Mouse (Mus musculus) forebrain, embryonic 14.5 days (tissue): Measurements from ENCODE around the gene Il16. TPM values are rescaled to one million over a fixed set of nuclear protein-coding genes. Genes with fewer than 3 reads are reported as not detected.

ENCODE experiments used
- ATAC-seq: fragments of 200-750 bp; cut with Nextera tagmentation; 2 replicates; pipeline ENCODE4 v1.8.0; 2017; ENCODE audit warnings: mild to moderate bottlenecking, moderate library complexity
- DNase-seq: peaks from one replicate; pipeline ENCODE4 v3.0.0-alpha.2; 2015; ENCODE audit warnings: low spot score
- H3K27ac ChIP-seq: fragments of 300-500 bp; sonication (generic); 2 replicates; pipeline ENCODE4 v1.5.1; 2014; ENCODE audit warnings: low read depth, mild to moderate bottlenecking, control low read depth, low read length, moderate library complexity
- H3K27me3 ChIP-seq: fragments of 300-500 bp; sonication (generic); replicated peaks from 2 replicates; pipeline ENCODE4 v1.6.1; 2014; ENCODE audit warnings: low read length, control low read depth, mixed read lengths; ENCODE audit not compliant: control insufficient read depth, insufficient read depth
- H3K36me3 ChIP-seq: fragments of 300-500 bp; sonication (generic); 2 replicates; pipeline ENCODE4 v1.6.1; 2014; ENCODE audit warnings: low read length, control low read depth; ENCODE audit not compliant: control insufficient read depth, insufficient read depth
- H3K4me1 ChIP-seq: fragments of 300-500 bp; sonication (generic); 2 replicates; pipeline ENCODE4 v1.6.1; 2014; ENCODE audit warnings: antibody characterized with exemption, low read length, control low read depth; ENCODE audit not compliant: control insufficient read depth, insufficient read depth
- H3K4me2 ChIP-seq: fragments of 300-500 bp; sonication (generic); 2 replicates; pipeline ENCODE4 v1.6.1; 2014; ENCODE audit warnings: mild to moderate bottlenecking, control low read depth, low read length
- H3K4me3 ChIP-seq: fragments of 300-500 bp; sonication (generic); 2 replicates; pipeline ENCODE4 v1.5.1; 2014; ENCODE audit warnings: low read depth, low read length, control low read depth
- H3K9ac ChIP-seq: fragments of 300-500 bp; sonication (generic); 2 replicates; pipeline ENCODE4 v1.6.1; 2014; ENCODE audit warnings: mild to moderate bottlenecking, low read length, control low read depth, moderate library complexity
- H3K9me3 ChIP-seq: fragments of 300-500 bp; sonication (generic); replicated peaks from 2 replicates; pipeline ENCODE4 v1.6.1; 2016; ENCODE audit warnings: low read length, control low read depth, mixed read lengths; ENCODE audit not compliant: control insufficient read depth
- WGBS: fragments of 180-500 bp; shearing (Covaris S2); extraction: QIAGEN DNeasy Blood & Tissue Kit; methylation state at CpG from one replicate; pipeline ENCODE4 v1.1.7; 2014; 5-methylcytosine and 5-hydroxymethylcytosine counted together
- polyA plus RNA-seq: library from polyadenylated mRNA; unstranded; fragments of >200 nt; fragmentation: Nextera tagmentation; extraction: Ambion mirVana; gene quantifications from 2 replicates; pipeline ENCODE4 v1.2.1, GENCODE M21; 2014

The Il16 gene
- polyA plus RNA-seq, 1 experiment from 2014 or later, result 0.91 TPM

DNA sequence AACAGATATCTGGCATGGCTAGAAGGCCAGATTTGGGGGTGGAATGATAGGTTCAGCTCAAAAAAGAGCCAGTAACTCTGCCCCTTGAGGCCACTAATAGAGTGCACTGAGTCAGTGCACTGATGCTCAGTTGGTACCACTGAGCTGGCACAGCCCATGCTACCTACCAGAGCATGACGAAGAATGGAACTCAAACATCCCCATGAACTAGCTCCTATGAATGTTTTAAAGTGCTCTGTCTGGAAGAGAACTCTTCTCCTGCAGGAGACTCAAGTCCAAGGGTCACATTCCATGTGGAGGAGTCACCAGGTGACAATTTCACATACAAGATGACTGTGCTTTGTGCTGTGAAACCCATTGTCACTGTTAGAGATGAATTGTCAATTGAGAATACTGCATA lies 126.8 kb downstream of the Il16 start:
- H3K4me3 ChIP-seq, result no peak overlapping the region
- H3K36me3 ChIP-seq, result no peaks in the 10 kb centered on the region
- 100% methylated on average over 1 of the region's 1 CpGs for WGBS
- H3K4me1 ChIP-seq, result no peaks in the 10 kb centered on the region
- H3K27me3 ChIP-seq, result no peaks in the 10 kb centered on the region
- no peak overlapping the region for H3K27ac ChIP-seq
- no peak for ATAC-seq
- no peaks in the 10 kb centered on the region for H3K9me3 ChIP-seq
- no peak overlapping the region for H3K9ac ChIP-seq
- no peak for DNase-seq
- H3K4me2 ChIP-seq, result no peak overlapping the region

DNA sequence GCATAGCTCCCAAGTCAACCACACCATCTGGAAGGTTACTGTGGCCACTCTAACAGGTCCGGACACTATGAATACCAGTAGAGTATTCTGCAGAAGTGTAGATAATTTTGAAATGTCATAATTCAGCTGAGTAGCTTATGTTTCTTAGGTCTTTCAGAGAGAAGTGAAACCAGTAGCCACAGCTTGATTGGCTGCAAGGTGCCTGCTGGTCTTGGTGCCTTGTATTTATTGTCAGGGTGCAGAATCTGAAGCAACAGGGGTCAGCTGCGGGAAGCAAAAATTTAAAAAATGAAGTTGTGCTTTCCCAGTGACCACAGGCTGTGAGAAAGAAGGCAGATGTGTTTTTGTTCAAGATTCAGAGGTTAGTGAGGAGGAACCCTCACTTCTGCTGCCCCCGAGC lies 129.3 kb downstream of the Il16 start:
- no peak overlapping the region for H3K4me2 ChIP-seq
- no peak for DNase-seq
- H3K4me3 ChIP-seq, result no peak overlapping the region
- H3K27me3 ChIP-seq, result no peaks in the 10 kb centered on the region
- no peaks in the 10 kb centered on the region for H3K36me3 ChIP-seq
- no peaks in the 10 kb centered on the region for H3K9me3 ChIP-seq
- no peaks in the 10 kb centered on the region for H3K4me1 ChIP-seq
- no peak overlapping the region for H3K27ac ChIP-seq
- WGBS, result 83% methylated on average over 3 of the region's 3 CpGs
- no peak for ATAC-seq
- no peak overlapping the region for H3K9ac ChIP-seq

DNA sequence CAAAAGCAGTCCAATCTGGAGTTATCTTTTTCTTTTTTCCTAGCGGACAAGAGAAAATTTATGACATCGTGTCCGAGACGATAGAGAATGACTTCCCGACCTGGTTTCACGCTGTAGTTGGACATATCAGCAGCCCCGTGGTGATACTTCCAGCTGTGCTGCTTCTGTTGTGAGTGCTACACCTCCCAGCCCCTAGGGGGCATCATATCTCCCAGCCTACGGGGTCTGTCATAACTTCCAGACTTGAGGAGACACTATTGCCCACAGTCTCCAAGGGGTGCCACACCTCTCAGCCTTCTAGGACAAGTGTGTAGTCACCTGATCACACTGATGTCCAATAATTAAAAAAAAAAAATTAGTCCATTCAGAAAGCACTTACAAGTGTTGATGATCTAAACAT lies 129.7 kb downstream of the Il16 start:
- WGBS, result 91% methylated on average over 8 of the region's 8 CpGs
- no peak overlapping the region for H3K27ac ChIP-seq

DNA sequence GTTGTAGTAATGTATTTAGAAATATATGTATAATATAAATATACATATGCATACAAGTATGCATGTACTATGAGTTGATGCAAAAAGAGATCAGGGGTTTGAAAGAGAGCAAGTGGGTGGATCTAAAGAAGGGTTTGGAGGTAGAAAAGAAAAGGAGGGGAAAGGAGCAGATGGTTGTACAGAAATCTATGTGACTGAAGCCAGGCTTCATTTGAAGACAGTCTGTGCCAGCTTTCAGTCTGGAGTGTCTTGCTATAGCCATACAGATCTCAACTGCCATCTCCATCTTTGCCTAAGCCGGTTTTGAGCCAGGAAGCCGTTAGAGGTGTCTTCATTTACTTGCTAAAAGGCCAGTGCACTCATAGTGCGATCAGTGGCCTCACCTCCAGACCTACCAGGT lies 130.3 kb downstream of the Il16 start:
- no peak overlapping the region for H3K9ac ChIP-seq
- no peak overlapping the region for H3K4me3 ChIP-seq
- DNase-seq (no peak), ATAC-seq (no peak)
- no peak overlapping the region for H3K4me2 ChIP-seq
- no peaks in the 10 kb centered on the region for H3K4me1 ChIP-seq
- WGBS, result 89% methylated on average over 3 of the region's 3 CpGs
- no peak overlapping the region for H3K27ac ChIP-seq
- no peaks in the 10 kb centered on the region for H3K27me3 ChIP-seq
- no peaks in the 10 kb centered on the region for H3K36me3 ChIP-seq
- H3K9me3 ChIP-seq, result no peaks in the 10 kb centered on the region

More for the DNA sequence above, 129.7 kb downstream of the Il16 start:
- H3K4me2 ChIP-seq, result no peak overlapping the region
- H3K27me3 ChIP-seq, result no peaks in the 10 kb centered on the region
- DNase-seq, result no peak
- no peak for ATAC-seq
- H3K4me1 ChIP-seq, result no peaks in the 10 kb centered on the region
- no peak overlapping the region for H3K4me3 ChIP-seq
- no peaks in the 10 kb centered on the region for H3K36me3 ChIP-seq
- no peaks in the 10 kb centered on the region for H3K9me3 ChIP-seq
- H3K9ac ChIP-seq, result no peak overlapping the region

DNA sequence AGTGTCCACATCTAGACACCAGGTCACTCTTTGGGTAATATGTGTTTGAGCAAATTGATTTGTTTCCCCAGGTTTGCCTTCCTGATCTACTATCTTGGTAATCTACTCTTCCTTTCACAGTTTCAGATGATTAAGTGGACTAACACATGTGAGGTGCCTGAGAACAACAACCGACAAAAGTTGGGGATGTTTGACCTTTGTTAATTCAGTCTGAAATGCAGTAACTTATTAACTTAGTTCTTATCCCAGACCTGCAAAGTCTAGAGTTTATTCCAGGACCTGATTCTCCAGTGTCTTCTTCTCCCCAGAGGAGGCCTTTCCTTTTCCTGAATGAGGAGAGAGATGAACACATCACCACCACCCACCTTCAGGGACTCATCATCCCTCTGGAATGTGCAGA lies 133.6 kb downstream of the Il16 start:
- ATAC-seq (no peak), DNase-seq (no peak)
- no peaks in the 10 kb centered on the region for H3K27me3 ChIP-seq
- no peaks in the 10 kb centered on the region for H3K9me3 ChIP-seq
- H3K4me1 ChIP-seq, result no peaks in the 10 kb centered on the region
- H3K27ac ChIP-seq, result no peak overlapping the region
- no peak overlapping the region for H3K9ac ChIP-seq
- no peak overlapping the region for H3K4me3 ChIP-seq
- WGBS, result 92% methylated on average over 1 of the region's 1 CpGs
- H3K36me3 ChIP-seq, result no peaks in the 10 kb centered on the region
- H3K4me2 ChIP-seq, result no peak overlapping the region

DNA sequence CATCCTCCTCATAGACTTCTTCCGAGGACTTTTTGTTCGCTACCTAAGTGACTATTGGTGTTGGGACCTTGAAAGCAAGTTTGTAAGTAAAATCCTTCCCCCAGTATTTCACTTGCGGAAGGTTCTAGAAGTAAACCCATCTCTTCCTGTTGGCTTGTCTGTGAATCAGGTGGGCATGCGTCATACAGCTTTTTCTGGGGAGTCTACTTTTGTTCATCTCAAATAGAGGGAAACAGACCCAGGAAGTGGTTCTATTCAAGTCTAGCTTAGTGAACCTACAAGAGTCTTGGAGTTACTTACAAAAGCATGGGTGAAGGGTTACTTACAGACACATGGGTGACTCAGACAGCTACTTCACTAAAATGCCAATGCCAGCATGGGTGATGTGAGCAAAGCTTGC lies 135.6 kb downstream of the Il16 start:
- ATAC-seq (no peak), DNase-seq (no peak)
- no peaks in the 10 kb centered on the region for H3K27me3 ChIP-seq
- no peaks in the 10 kb centered on the region for H3K4me1 ChIP-seq
- H3K4me2 ChIP-seq, result no peak overlapping the region
- WGBS, result 91% methylated on average over 4 of the region's 4 CpGs
- H3K9ac ChIP-seq, result no peak overlapping the region
- H3K4me3 ChIP-seq, result no peak overlapping the region
- H3K27ac ChIP-seq, result no peak overlapping the region
- H3K9me3 ChIP-seq, result no peaks in the 10 kb centered on the region
- no peaks in the 10 kb centered on the region for H3K36me3 ChIP-seq

DNA sequence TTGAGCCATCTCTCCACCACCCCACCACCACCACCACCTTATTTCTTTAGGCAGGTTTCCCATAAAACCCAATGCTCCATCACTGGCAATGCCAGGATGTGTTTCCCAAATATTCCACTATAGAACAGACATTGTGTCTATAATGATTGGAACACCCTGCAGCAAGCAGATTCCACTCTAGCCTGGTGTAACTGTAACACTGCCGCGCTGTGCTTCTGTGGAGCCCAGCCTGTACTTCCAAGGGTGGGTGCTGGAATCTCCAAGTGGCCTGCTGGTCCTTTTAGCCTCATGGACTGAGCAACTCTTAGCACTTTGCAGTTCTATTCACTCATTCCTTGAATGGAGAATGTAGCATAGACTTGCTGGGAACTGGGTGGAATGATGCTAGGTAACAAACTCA lies 138.7 kb downstream of the Il16 start:
- H3K27me3 ChIP-seq, result no peaks in the 10 kb centered on the region
- 100% methylated on average over 2 of the region's 2 CpGs for WGBS
- no peak for DNase-seq
- no peak overlapping the region for H3K9ac ChIP-seq
- no peaks in the 10 kb centered on the region for H3K4me1 ChIP-seq
- ATAC-seq, result no peak
- no peak overlapping the region for H3K4me2 ChIP-seq
- no peak overlapping the region for H3K4me3 ChIP-seq
- H3K9me3 ChIP-seq, result no peaks in the 10 kb centered on the region
- no peak overlapping the region for H3K27ac ChIP-seq
- no peaks in the 10 kb centered on the region for H3K36me3 ChIP-seq

DNA sequence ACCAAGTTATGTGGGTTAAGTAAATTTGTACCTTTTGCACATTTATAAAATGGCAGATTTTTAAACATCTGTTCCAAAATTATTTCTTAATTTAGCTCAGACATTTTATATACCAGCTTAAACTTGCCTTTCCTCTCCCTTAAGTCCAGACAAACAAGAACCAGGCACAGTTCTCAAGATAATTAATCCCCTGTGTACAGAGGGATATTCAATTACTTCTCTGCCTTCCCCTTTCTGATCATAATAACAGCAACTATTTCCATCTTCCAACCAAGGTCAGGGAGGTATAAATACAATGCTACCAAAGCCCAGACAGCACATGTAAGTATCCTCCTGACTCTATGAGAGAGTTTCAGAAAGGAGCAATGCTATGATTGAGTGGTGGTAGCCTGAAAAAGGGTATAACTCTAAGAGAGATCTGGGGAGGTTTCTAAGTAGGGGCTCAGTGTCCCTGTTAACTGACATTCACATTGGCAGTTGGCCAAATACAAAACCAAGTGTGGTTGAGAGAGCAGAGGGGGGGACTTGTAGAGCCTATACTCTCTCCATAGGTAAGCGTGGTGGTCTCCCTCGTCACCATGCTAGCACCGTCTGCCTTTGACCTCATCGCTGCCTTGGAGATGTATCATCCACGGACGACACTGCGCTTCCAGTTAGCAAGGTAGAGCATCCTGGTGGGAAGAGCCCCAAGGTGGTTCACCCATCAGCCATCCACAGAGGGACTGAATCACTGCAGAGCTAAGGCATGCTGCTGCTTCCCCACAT lies 141.2 kb downstream of the Il16 start:
- ATAC-seq (no peak), DNase-seq (no peak)
- no peak overlapping the region for H3K4me2 ChIP-seq
- 87% methylated on average over 7 of the region's 7 CpGs for WGBS
- no peak overlapping the region for H3K9ac ChIP-seq
- H3K4me1 ChIP-seq, result no peaks in the 10 kb centered on the region
- H3K27me3 ChIP-seq, result no peaks in the 10 kb centered on the region
- H3K9me3 ChIP-seq, result no peaks in the 10 kb centered on the region
- H3K4me3 ChIP-seq, result no peak overlapping the region
- no peaks in the 10 kb centered on the region for H3K36me3 ChIP-seq
- no peak overlapping the region for H3K27ac ChIP-seq

DNA sequence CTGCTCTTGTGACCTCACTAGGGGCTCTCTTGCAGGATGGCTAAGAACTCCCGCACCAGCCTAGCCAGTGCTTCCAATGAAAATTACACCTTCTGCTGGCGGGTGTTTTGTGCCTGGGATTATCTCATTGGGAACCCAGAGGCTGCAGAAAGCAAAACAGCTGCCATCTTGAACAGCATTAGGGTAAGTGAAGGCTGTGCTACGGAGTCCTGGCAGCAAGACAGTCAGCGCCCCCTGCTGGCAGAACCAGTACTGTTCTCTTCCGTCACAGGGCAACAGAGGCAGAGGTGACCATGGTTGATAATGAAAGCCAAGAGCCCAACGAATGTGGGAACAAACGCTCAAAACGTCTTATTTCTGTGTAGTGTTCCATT lies 145.6 kb downstream of the Il16 start:
- ATAC-seq (peak; percentile 55), DNase-seq (peak; percentile 45)
- H3K4me3 ChIP-seq, result no peak overlapping the region
- no peak overlapping the region for H3K4me2 ChIP-seq
- H3K9me3 ChIP-seq, result no peaks in the 10 kb centered on the region
- H3K9ac ChIP-seq, result no peak overlapping the region
- no peak overlapping the region for H3K27ac ChIP-seq
- no peaks in the 10 kb centered on the region for H3K36me3 ChIP-seq
- 56% methylated on average over 8 of the region's 8 CpGs for WGBS
- H3K4me1 ChIP-seq, result no peaks in the 10 kb centered on the region
- H3K27me3 ChIP-seq, result no peaks in the 10 kb centered on the region
